12 mouse cellular contexts compared by ENCODE assay signal in the genomic region with DNA sequence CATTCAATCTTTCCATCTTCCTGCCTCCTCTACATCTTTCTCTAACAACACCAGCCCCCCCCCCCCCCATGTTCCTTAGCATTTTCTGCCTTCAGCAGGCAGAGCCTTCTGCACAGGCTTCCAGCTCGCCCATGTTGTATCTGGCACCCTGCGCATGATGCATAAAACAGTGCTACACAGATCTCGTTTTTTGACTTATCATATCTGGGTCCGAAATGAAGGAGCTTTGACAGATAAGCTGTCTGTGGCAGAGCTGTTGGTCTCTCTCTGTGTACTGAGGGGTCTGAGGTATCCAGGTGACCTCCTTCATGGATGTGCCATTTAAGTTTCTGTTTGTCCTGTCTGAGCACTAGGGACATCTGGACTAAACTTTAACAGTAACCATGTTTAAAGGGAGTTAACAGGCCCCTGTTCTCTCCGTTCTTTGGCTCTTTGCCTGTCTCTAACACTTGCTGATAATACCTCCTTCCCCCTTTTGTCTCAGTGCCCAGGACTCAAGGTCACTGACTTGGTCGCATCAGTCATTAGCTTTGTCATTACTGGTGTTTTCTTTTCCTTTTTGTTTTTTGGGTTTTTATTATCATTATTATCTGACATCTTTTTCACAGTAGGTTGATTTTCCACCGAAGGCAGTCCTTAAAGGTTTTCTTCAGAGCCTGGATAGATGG. TPM values are rescaled to one million over a fixed set of nuclear protein-coding genes. Genes with fewer than 3 reads are reported as not detected.
DNase-seq lines count a peak whose midpoint lies in the region; ATAC-seq lines count a peak whose summit lies in the region.
"Had no signal": no experiment of that assay in that cellular context is flagged by ENCODE, and none has a peak within 500 bp of the region (broad histone marks: within the 10 kb centered on the region; RNA-seq: fewer than 3 reads in every experiment).

No protein-coding gene starts in this region.

- H3K4me3 ChIP-seq in forebrain, embryonic 16.5 days (replicated peaks; ENCODE audit: low read length) = no peak overlapping the region
- no peak overlapping the region for H3K4me3 ChIP-seq in forebrain, embryonic 14.5 days (ENCODE audit: low read depth, low read length)
- no peak overlapping the region for H3K4me3 ChIP-seq in kidney, embryonic 16.5 days (ENCODE audit: low read length)
- H3K4me3 ChIP-seq in kidney, embryonic 14.5 days (ENCODE audit: low read length) = no peak overlapping the region
- H3K4me3 ChIP-seq in limb, embryonic 10.5 days = no peak overlapping the region
- H3K4me3 ChIP-seq: hindbrain, embryonic 15.5 days had no signal

- 64% methylated on average over 7 of the region's 7 CpGs for WGBS in forebrain, embryonic 16.5 days
- WGBS in forebrain, embryonic 14.5 days = 83% methylated on average over 7 of the region's 7 CpGs
- WGBS in kidney, embryonic 16.5 days = 64% methylated on average over 7 of the region's 7 CpGs
- 73% methylated on average over 7 of the region's 7 CpGs for WGBS in kidney, embryonic 14.5 days
- 91% methylated on average over 7 of the region's 7 CpGs for WGBS in limb, embryonic 10.5 days

- no peak overlapping the region for H3K9ac ChIP-seq in forebrain, embryonic 16.5 days (replicated peaks; ENCODE audit: low read depth, low read length)
- no peak overlapping the region for H3K9ac ChIP-seq in forebrain, embryonic 14.5 days (ENCODE audit: low read length)
- H3K9ac ChIP-seq in kidney, embryonic 16.5 days (replicated peaks; ENCODE audit: low read length) = no peak overlapping the region
- H3K9ac ChIP-seq in kidney, embryonic 14.5 days (ENCODE audit: low read depth, low read length) = no peak overlapping the region
- H3K9ac ChIP-seq: hindbrain, embryonic 15.5 days had no signal

- no peak for DNase-seq in forebrain, embryonic 14.5 days (ENCODE audit: low spot score)
- DNase-seq in adrenal gland, postnatal 36 days = peak; percentile 31 to 56
- DNase-seq in limb, embryonic 10.5 days (ENCODE audit: low spot score) = no peak
- DNase-seq in cerebellum, adult 11 months = no peak
- DNase-seq in left cerebral cortex, adult 8-10 months (ENCODE audit: low spot score in 2 of 2) = no peak
- DNase-seq: cerebellum, adult 9-10 months; gastrocnemius, postnatal 25 days had no signal

- no peaks in the 10 kb centered on the region for H3K27me3 ChIP-seq in forebrain, embryonic 16.5 days (replicated peaks; ENCODE audit: control insufficient read depth, insufficient read depth, low read length)
- H3K27me3 ChIP-seq in forebrain, embryonic 14.5 days (replicated peaks; ENCODE audit: control insufficient read depth, insufficient read depth, low read length) = no peaks in the 10 kb centered on the region
- H3K27me3 ChIP-seq in kidney, embryonic 16.5 days (ENCODE audit: insufficient read depth, low read length) = no peaks in the 10 kb centered on the region
- no peaks in the 10 kb centered on the region for H3K27me3 ChIP-seq in kidney, embryonic 14.5 days (ENCODE audit: control insufficient read depth, insufficient read depth, low read length)
- no peaks in the 10 kb centered on the region for H3K27me3 ChIP-seq in limb, embryonic 10.5 days (ENCODE audit: low read depth, poor library complexity, severe bottlenecking)
- H3K27me3 ChIP-seq: hindbrain, embryonic 15.5 days had no signal

- peaks cover 40% of the 10 kb centered on the region for H3K4me1 ChIP-seq in forebrain, embryonic 16.5 days (replicated peaks; ENCODE audit: control insufficient read depth, insufficient read depth, low read length)
- peaks cover 20% of the 10 kb centered on the region for H3K4me1 ChIP-seq in forebrain, embryonic 14.5 days (ENCODE audit: control insufficient read depth, insufficient read depth, low read length)
- H3K4me1 ChIP-seq in kidney, embryonic 16.5 days (ENCODE audit: insufficient read depth, low read length) = peaks cover 48% of the 10 kb centered on the region
- H3K4me1 ChIP-seq in kidney, embryonic 14.5 days (ENCODE audit: control insufficient read depth, insufficient read depth, low read length) = peaks cover 45% of the 10 kb centered on the region
- peaks cover 63% of the 10 kb centered on the region for H3K4me1 ChIP-seq in limb, embryonic 10.5 days

- ATAC-seq in forebrain, embryonic 16.5 days = 0 out of 2 replicates have a peak, but pooled peaks have one; percentile 31
- no peak for ATAC-seq in forebrain, embryonic 14.5 days
- ATAC-seq in kidney, embryonic 16.5 days (ENCODE audit: low FRiP score, low TSS enrichment) = no peak
- no peak for ATAC-seq in kidney, embryonic 14.5 days (ENCODE audit: low FRiP score, low TSS enrichment)

- H3K4me2 ChIP-seq in forebrain, embryonic 16.5 days (ENCODE audit: low read length) = no peak overlapping the region
- H3K4me2 ChIP-seq in forebrain, embryonic 14.5 days (ENCODE audit: low read length) = no peak overlapping the region
- no peak overlapping the region for H3K4me2 ChIP-seq in kidney, embryonic 16.5 days (replicated peaks; ENCODE audit: low read depth, low read length)
- H3K4me2 ChIP-seq in kidney, embryonic 14.5 days (replicated peaks; ENCODE audit: low read depth, low read length) = no peak overlapping the region
- H3K4me2 ChIP-seq: hindbrain, embryonic 15.5 days had no signal

- H3K27ac ChIP-seq in forebrain, embryonic 16.5 days (ENCODE audit: low read length) = no peak overlapping the region
- no peak overlapping the region for H3K27ac ChIP-seq in forebrain, embryonic 14.5 days (ENCODE audit: low read depth, low read length)
- 0 out of 2 replicates have a peak overlapping the region, but pooled peaks have one; percentile 2 for H3K27ac ChIP-seq in kidney, embryonic 16.5 days (ENCODE audit: low read length)
- H3K27ac ChIP-seq in kidney, embryonic 14.5 days (ENCODE audit: low read depth, low read length) = no peak overlapping the region
- H3K27ac ChIP-seq in limb, embryonic 10.5 days = 0 out of 2 replicates have a peak overlapping the region, but pooled peaks have one; percentile 21
- H3K27ac ChIP-seq: hindbrain, embryonic 15.5 days had no signal

- H3K9me3 ChIP-seq in forebrain, embryonic 16.5 days (ENCODE audit: control insufficient read depth, low read length) = no peaks in the 10 kb centered on the region
- no peaks in the 10 kb centered on the region for H3K9me3 ChIP-seq in forebrain, embryonic 14.5 days (replicated peaks; ENCODE audit: control insufficient read depth, low read length)
- H3K9me3 ChIP-seq in kidney, embryonic 16.5 days (ENCODE audit: low read length) = peaks cover 13% of the 10 kb centered on the region
- no peaks in the 10 kb centered on the region; the same call in 1 of the 2 replicates for H3K9me3 ChIP-seq in kidney, embryonic 14.5 days (ENCODE audit: control insufficient read depth, low read length)
- H3K9me3 ChIP-seq in limb, embryonic 10.5 days (replicated peaks) = no peaks in the 10 kb centered on the region
- H3K9me3 ChIP-seq: hindbrain, embryonic 15.5 days had no signal

- no peaks in the 10 kb centered on the region for H3K36me3 ChIP-seq in forebrain, embryonic 16.5 days (ENCODE audit: control insufficient read depth, insufficient read depth)
- no peaks in the 10 kb centered on the region for H3K36me3 ChIP-seq in forebrain, embryonic 14.5 days (ENCODE audit: control insufficient read depth, insufficient read depth, low read length)
- peaks cover 16% of the 10 kb centered on the region; the same call in 1 of the 2 replicates for H3K36me3 ChIP-seq in kidney, embryonic 16.5 days (ENCODE audit: insufficient read depth, low read length)
- peaks cover 3% of the 10 kb centered on the region; the same call in 1 of the 2 replicates for H3K36me3 ChIP-seq in kidney, embryonic 14.5 days (ENCODE audit: control insufficient read depth, insufficient read depth, low read length)
- H3K36me3 ChIP-seq in limb, embryonic 10.5 days = peaks cover 68% of the 10 kb centered on the region
- H3K36me3 ChIP-seq: hindbrain, embryonic 15.5 days had no signal

RNA-seq across cellular contexts. Expression of a gene that starts 26.2 kb away (rescaled TPM):
- polyA plus RNA-seq in forebrain, embryonic 16.5 days (2015; fragmentation: Nextera tagmentation; extraction: Ambion mirVana) = 14.1 TPM in 2 replicates
- polyA plus RNA-seq in forebrain, embryonic 14.5 days (2014; fragmentation: Nextera tagmentation; extraction: Ambion mirVana) = 16.8 and 17.5 TPM in 2 replicates
- polyA plus RNA-seq in kidney, embryonic 16.5 days (2015; fragmentation: Nextera tagmentation; extraction: Ambion mirVana) = 17.0 and 18.5 TPM in 2 replicates
- polyA plus RNA-seq in kidney, embryonic 14.5 days (2014; fragmentation: Nextera tagmentation; extraction: Ambion mirVana) = 29.9 and 32.7 TPM in 2 replicates
- total RNA-seq in adrenal gland, postnatal 36 days (2021) = 10 to 100 TPM; 61.3 to 71.5 TPM
- polyA plus RNA-seq in limb, embryonic 10.5 days (2016; fragmentation: Nextera tagmentation; extraction: Ambion mirVana) = 17.8 and 18.6 TPM in 2 replicates
- 10 to 100 TPM; 32.7 to 36.9 (median 34.2) TPM for total RNA-seq in left cerebral cortex, adult 8-10 months (2022)
- total RNA-seq: monocyte, adult 5-6 weeks had no signal

Comparison
In these comparisons a context has a peak if more than half of its experiments do, and no peak if none do; other contexts are left out.
1. H3K27ac ChIP-seq: peak in kidney, embryonic 16.5 days (single experiment) and limb, embryonic 10.5 days (single experiment); none in forebrain, embryonic 16.5 days (single experiment), forebrain, embryonic 14.5 days (single experiment) and kidney, embryonic 14.5 days (single experiment).
2. DNase-seq: peak in adrenal gland, postnatal 36 days (2 of 2); none in forebrain, embryonic 14.5 days (single experiment), limb, embryonic 10.5 days (single experiment), cerebellum, adult 11 months (single experiment) and left cerebral cortex, adult 8-10 months (0 of 2).